Mouse (Mus musculus) ES-E14 (cell line): ENCODE measurements around the gene Nlrp6. TPM values are rescaled to one million over a fixed set of nuclear protein-coding genes. Genes with fewer than 3 reads are reported as not detected.

Source experiments
- DNase-seq: peaks from one replicate; pipeline ENCODE4 v3.0.0-alpha.2; 2013; ENCODE audit warnings: low read depth, low spot score
- H3K27ac ChIP-seq: 2 replicates; pipeline ENCODE4 v1.5.1; 2012; ENCODE audit warnings: low read depth, mild to moderate bottlenecking, low read length, moderate library complexity, mixed read lengths; ENCODE audit not compliant: poor library complexity, insufficient read depth, severe bottlenecking
- H3K36me3 ChIP-seq: 2 replicates; pipeline ENCODE4 v1.6.1; 2012; ENCODE audit warnings: mild to moderate bottlenecking, low read length, moderate library complexity, mixed read lengths; ENCODE audit not compliant: control insufficient read depth, poor library complexity, insufficient read depth, severe bottlenecking
- H3K4me1 ChIP-seq, 2 experiments: fragments of 150-350 bp in 1 of 2; sonication (generic) in 1 of 2; 2 replicates each; pipeline ENCODE4 v1.6.1; 2012; ENCODE audit warnings: low read length in 2 of 2, mild to moderate bottlenecking in 1 of 2, mixed read lengths in 1 of 2; ENCODE audit not compliant: control insufficient read depth in 2 of 2, insufficient read depth in 2 of 2, poor library complexity in 1 of 2
- H3K4me3 ChIP-seq, 2 experiments: fragments of 150-350 bp in 1 of 2; sonication (generic) in 1 of 2; 2 replicates each; pipeline ENCODE4 v1.5.1; 2012; ENCODE audit warnings: low read length in 2 of 2, low read depth in 1 of 2, mild to moderate bottlenecking in 1 of 2, mixed read lengths in 1 of 2; ENCODE audit not compliant: insufficient read depth in 1 of 2, poor library complexity in 1 of 2, severe bottlenecking in 1 of 2
- H3K9ac ChIP-seq: 2 replicates; pipeline ENCODE4 v1.6.1; 2012; ENCODE audit warnings: low read depth, mild to moderate bottlenecking, low read length, mixed read lengths; ENCODE audit not compliant: poor library complexity, insufficient read depth, severe bottlenecking
- H3K9me3 ChIP-seq: fragments of 150-350 bp; sonication (generic); 2 replicates; pipeline ENCODE4 v1.6.1; 2012; ENCODE audit warnings: low read depth, mild to moderate bottlenecking, low read length; ENCODE audit not compliant: control insufficient read depth, insufficient read depth
- CHD2 ChIP-seq: IDR thresholded peaks from 2 replicates; pipeline ENCODE4 v1.6.1; 2014; ENCODE audit warnings: mild to moderate bottlenecking, low read depth, low read length, inconsistent platforms
- HCFC1 ChIP-seq: IDR thresholded peaks from 2 replicates; pipeline ENCODE4 v1.6.1; 2012; ENCODE audit warnings: low read length, inconsistent platforms, borderline replicate concordance; ENCODE audit not compliant: insufficient read depth
- MAFK ChIP-seq: IDR thresholded peaks from 2 replicates; pipeline ENCODE4 v1.6.1; 2014; ENCODE audit warnings: mild to moderate bottlenecking, low read depth, low read length, inconsistent platforms; ENCODE audit not compliant: insufficient read depth
- ZC3H11A ChIP-seq: IDR thresholded peaks from 2 replicates; pipeline ENCODE4 v1.6.1; 2012; ENCODE audit warnings: low read depth, mild to moderate bottlenecking, inconsistent platforms, low read length, borderline replicate concordance
- ZNF384 ChIP-seq: IDR thresholded peaks from 2 replicates; pipeline ENCODE4 v1.6.1; 2012; ENCODE audit warnings: low read depth, low read length, inconsistent platforms
- in situ Hi-C, 2 experiments: fragments of 600-800 bp; cut with MboI; formaldehyde crosslinking; loops; one replicate each; pipeline ENCODE4 v1.15.1; 2025; ENCODE audit warnings: low sequenced_read_pairs in 2 of 2, inconsistent platforms in 1 of 2; ENCODE audit not compliant: unreplicated experiment in 2 of 2
- total RNA-seq: library from RNA; depleted of rRNA; stranded (reverse); fragments of 300-350 nt; gene quantifications from 2 replicates; pipeline ENCODE4 v1.2.3, GENCODE M21; 2012

Nlrp6 gene
- total RNA-seq, 1 experiment = 0.27 TPM

DNA sequence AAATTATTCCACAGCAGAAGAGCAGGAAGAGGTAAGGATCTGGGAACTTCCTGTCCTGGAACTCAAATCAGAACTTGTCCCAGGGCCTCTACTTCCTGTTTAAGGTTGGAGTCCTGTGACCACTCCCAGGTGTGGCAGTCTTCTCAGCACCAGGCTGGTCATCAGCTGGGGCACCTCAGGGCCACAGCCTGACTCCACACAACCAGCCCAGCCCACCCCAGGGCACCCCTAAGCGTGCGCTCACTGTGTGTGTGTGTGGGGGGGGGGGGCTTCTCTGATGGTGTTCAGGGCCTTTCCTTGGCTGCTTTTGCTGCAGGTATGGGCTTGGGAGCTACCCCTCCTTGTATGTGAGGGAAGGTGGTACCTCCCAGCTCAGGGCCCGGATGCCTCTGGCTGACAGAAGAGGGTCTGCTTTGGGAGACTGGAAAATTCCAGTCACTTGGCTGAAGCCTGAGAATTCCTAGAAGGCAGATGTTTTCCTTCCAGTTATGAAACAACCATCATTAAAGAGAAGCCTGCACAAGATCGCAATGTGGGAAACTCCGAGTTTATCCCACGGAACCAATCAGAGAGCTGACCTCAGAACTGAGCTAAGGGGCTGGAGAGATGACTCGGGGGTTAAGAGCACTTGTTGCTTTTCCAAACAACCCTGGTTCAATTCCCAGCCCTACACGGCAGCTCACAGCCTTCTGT, 50.9 kb downstream of the Nlrp6 start:
- peak overlapping the region; percentile 45; the same call in 1 of the 2 replicates for H3K27ac ChIP-seq

DNA sequence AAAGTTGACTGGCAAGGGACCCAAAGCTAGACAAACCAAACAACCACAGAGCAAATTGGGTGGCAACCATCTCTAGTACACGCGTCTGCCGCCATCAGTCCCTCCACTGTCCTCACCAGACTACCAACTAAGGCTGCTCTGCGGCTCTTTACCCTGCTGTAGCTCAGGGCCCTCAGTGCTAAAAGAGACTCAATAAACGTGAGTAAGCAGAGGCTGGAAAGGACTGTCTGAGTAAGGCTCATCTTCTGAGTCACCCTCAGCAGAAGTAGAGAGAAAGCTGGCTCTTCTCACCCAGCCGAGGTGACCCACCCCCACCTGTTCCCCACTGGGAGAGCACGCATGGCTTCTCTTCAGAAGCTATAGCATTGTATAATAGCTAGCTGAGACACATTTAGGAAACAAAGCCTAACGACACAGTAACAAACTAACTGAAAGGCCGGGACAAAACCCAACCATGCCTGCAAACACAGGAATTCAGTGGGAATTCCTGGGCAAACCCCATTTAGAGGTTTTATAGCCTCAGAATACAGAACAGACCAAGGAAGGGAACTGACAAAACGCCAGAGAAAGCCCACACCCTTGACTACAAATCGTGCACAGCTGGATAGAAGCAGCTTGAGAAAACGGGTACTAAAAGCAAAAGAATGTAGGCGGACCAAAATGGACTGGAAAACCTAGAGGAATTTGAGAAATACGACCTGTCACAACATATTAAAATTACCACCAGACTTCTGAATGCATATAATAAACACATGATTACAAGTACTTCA, 52.9 kb downstream of the Nlrp6 start:
- H3K9ac ChIP-seq = peak overlapping the region; percentile 2; the same call in 1 of the 2 replicates
- peak overlapping the region; percentile 95 for H3K27ac ChIP-seq
- H3K4me1 ChIP-seq = peaks cover 21 to 43% of the 10 kb centered on the region in 2 experiments
- in situ Hi-C loops = no loop called here
- no peak overlapping the region for H3K4me3 ChIP-seq
- TF ChIP-seq MAFK = no peak
- TF ChIP-seq HCFC1 = no peak
- TF ChIP-seq CHD2 = 0 out of 2 replicates have a peak, but pooled peaks have one; percentile 8
- no peak for TF ChIP-seq ZC3H11A
- H3K9me3 ChIP-seq = no peaks in the 10 kb centered on the region
- H3K36me3 ChIP-seq = peaks cover 9% of the 10 kb centered on the region; the same call in 1 of the 2 replicates
- no peak for DNase-seq

More for the DNA sequence above, 50.9 kb downstream of the Nlrp6 start:
- Histone ChIP-seq H3K9me3 (no peaks in the 10 kb centered on the region), H3K4me3 (no peak overlapping the region), H3K4me1 (peaks cover 25 to 52% of the 10 kb centered on the region in 2 experiments), H3K36me3 (peaks cover 9% of the 10 kb centered on the region; the same call in 1 of the 2 replicates), H3K9ac (no peak overlapping the region; the same call in 1 of the 2 replicates)
- DNase-seq = no peak
- no peak for TF ChIP-seq HCFC1
- no peak for TF ChIP-seq ZNF384
- no peak for TF ChIP-seq CHD2
- no peak for TF ChIP-seq ZC3H11A
- TF ChIP-seq MAFK = no peak
- in situ Hi-C loops = no loop called here

DNA sequence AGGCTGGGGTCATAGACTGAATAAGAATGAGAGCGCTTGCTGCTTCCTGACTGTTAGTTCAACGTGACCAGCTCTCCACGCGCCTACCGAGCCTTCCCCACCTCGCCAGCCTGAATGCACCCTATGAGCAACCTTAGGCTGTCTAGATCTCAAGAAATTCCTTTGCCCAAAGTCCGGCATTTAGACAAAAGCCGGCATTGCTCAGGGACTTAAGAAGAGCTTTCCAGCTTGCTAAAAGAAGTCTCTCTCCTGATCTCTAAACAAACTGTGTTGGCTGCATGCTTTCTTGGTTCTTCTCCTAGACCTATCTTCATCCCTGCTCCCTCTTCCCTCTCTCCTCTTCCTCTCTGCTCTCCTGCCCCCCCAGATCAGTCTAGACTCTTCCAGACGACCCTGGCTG, 54.2 kb downstream of the Nlrp6 start:
- Histone ChIP-seq H3K4me3 (peak overlapping the region in 1 of 2 experiments; percentile 30; a peak in 1 of 4 replicates), H3K4me1 (peaks cover 17 to 37% of the 10 kb centered on the region in 2 experiments), H3K36me3 (peaks cover 8% of the 10 kb centered on the region; the same call in 1 of the 2 replicates), H3K9ac (peak overlapping the region; percentile 20; the same call in 1 of the 2 replicates), H3K9me3 (no peaks in the 10 kb centered on the region), H3K27ac (peak overlapping the region; percentile 60)
- DNase-seq = no peak
- TF ChIP-seq ZNF384 (no peak), CHD2 (no peak), ZC3H11A (no peak), HCFC1 (no peak), MAFK (no peak)
- in situ Hi-C loops = no loop called here

DNA sequence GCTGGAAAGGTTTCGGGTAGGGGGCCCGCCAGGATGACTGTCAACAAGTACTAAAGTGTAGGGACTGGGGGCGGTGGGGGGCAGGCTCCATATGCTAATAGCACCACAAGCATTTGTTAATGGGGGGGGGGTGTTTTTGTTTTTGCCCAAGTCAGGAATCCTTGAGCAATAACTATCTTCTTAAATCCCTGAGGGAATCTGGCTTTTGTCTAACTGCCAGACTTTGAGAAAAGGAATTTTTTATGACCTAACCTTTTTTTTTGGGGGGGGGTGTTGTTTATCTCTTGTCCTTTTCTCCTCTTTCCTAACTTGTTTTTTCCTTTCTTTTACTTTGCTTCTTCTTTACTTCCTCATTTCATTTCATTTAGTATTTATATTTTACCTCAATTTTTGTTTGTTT, 54.8 kb downstream of the Nlrp6 start:
- TF ChIP-seq HCFC1 (no peak), CHD2 (no peak), ZNF384 (no peak)
- Histone ChIP-seq H3K9me3 (no peaks in the 10 kb centered on the region), H3K36me3 (peaks cover 3% of the 10 kb centered on the region; the same call in 1 of the 2 replicates), H3K4me3 (peak overlapping the region in 1 of 2 experiments; percentile 30; a peak in 1 of 4 replicates), H3K9ac (peak overlapping the region; percentile 20; the same call in 1 of the 2 replicates), H3K4me1 (peaks cover 17 to 32% of the 10 kb centered on the region in 2 experiments), H3K27ac (peak overlapping the region; percentile 60)
- in situ Hi-C loops = no loop called here
- no peak for DNase-seq
